Mouse (Mus musculus): ENCODE results near the gene Dynlrb1.

DNA sequence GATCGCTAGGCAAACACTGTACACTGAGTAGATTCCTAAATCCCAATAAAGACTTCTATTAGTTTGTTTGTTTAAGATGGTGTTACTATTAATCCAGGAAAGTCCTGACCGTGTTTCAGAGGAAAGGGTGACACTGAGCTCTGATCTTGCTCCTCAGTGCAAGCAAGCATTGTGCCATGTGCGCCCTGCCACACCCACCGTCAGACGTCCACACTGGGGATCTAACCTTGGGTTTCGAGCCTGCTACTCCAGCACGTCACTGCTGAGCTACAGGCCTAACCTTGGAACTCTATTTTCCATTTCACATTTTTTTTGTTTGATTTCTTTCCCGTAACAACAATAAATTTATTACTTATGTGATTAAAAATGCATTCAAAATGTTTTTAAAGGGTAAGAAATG is 53.7 kb downstream of the Dynlrb1 start:
- TF ChIP-seq CTCF (IDR thresholded peaks at IDR 0.05; ENCODE audit: control insufficient read depth, insufficient read depth, low read length) (no peak), POLR2A (IDR thresholded peaks at IDR 0.05; ENCODE audit: borderline replicate concordance, control insufficient read depth, low read depth, low read length) (no peak)

Measured in bone marrow, adult 2 months (tissue).